Mouse (Mus musculus) liver, embryonic 15.5 days (tissue): ENCODE results near the gene Aldh1l1. TPM values are rescaled to one million over a fixed set of nuclear protein-coding genes. Genes with fewer than 3 reads are reported as not detected.

Experiments used
- ATAC-seq: fragments of 200-750 bp; cut with Nextera tagmentation; 2 replicates; pipeline ENCODE4 v1.8.0; 2017; ENCODE audit warnings: moderate number of reproducible peaks, mild to moderate bottlenecking, moderate library complexity; ENCODE audit not compliant: insufficient read depth
- H3K27ac ChIP-seq: fragments of 300-500 bp; sonication (generic); replicated peaks from 2 replicates; pipeline ENCODE4 v1.5.1; 2015; ENCODE audit warnings: mild to moderate bottlenecking, inconsistent platforms
- H3K27me3 ChIP-seq: fragments of 300-500 bp; sonication (generic); 2 replicates; pipeline ENCODE4 v1.6.1; 2015; ENCODE audit warnings: mild to moderate bottlenecking, inconsistent platforms
- H3K36me3 ChIP-seq: fragments of 300-500 bp; sonication (generic); replicated peaks from 2 replicates; pipeline ENCODE4 v1.6.1; 2015; ENCODE audit warnings: moderate library complexity, mild to moderate bottlenecking, inconsistent platforms
- H3K4me1 ChIP-seq: fragments of 300-500 bp; sonication (generic); replicated peaks from 2 replicates; pipeline ENCODE4 v1.6.1; 2015; ENCODE audit warnings: inconsistent platforms
- H3K4me2 ChIP-seq: fragments of 300-500 bp; sonication (generic); 2 replicates; pipeline ENCODE4 v1.6.1; 2015; ENCODE audit warnings: moderate library complexity, mild to moderate bottlenecking, inconsistent platforms
- H3K4me3 ChIP-seq: fragments of 300-500 bp; sonication (generic); replicated peaks from 2 replicates; pipeline ENCODE4 v1.5.1; 2015; ENCODE audit warnings: mild to moderate bottlenecking, inconsistent platforms
- H3K9ac ChIP-seq: fragments of 300-500 bp; sonication (generic); 2 replicates; pipeline ENCODE4 v1.6.1; 2015; ENCODE audit warnings: moderate library complexity, mild to moderate bottlenecking, inconsistent platforms
- H3K9me3 ChIP-seq: fragments of 300-500 bp; sonication (generic); replicated peaks from 2 replicates; pipeline ENCODE4 v1.6.1; 2016; ENCODE audit warnings: inconsistent platforms
- WGBS: fragments of 180-500 bp; shearing (Covaris S2); methylation state at CpG from one replicate; pipeline ENCODE4 v1.1.7; 2015; ENCODE audit warnings: mixed read lengths; ENCODE audit not compliant: insufficient replicate concordance; 5-methylcytosine and 5-hydroxymethylcytosine counted together
- polyA plus RNA-seq: library from polyadenylated mRNA; unstranded; fragments of >200 nt; fragmentation: Nextera tagmentation; extraction: Ambion mirVana; gene quantifications from 2 replicates; pipeline ENCODE4 v1.2.1, GENCODE M21; 2015

Aldh1l1 gene
- polyA plus RNA-seq: 32.1 and 39.0 TPM in 2 replicates

GRCm38 (mm10) chr6:90486176-90486921 is at the start of gene Aldh1l1:
Gene Aldh1l1, plus strand, starts transcription at chr6:90486427.
- H3K36me3 ChIP-seq: no peaks in the 10 kb centered on the region
- H3K4me3 ChIP-seq: no peak within 1 kb of the TSS
- H3K27me3 ChIP-seq: no peaks in the 10 kb centered on the region
- H3K4me2 ChIP-seq: no peak within 1 kb of the TSS
- ATAC-seq: no peak
- 62% methylated on average over 12 of the region's 12 CpGs for WGBS
- H3K27ac ChIP-seq: no peak within 1 kb of the TSS
- no peaks in the 10 kb centered on the region for H3K9me3 ChIP-seq
- no peaks in the 10 kb centered on the region for H3K4me1 ChIP-seq
- no peak within 1 kb of the TSS for H3K9ac ChIP-seq

- Histone ChIP-seq H3K9ac (no peak overlapping the region), H3K27ac (no peak overlapping the region), H3K9me3 (no peaks in the 10 kb centered on the region), H3K36me3 (no peaks in the 10 kb centered on the region), H3K4me1 (no peaks in the 10 kb centered on the region), H3K27me3 (no peaks in the 10 kb centered on the region), H3K4me2 (no peak overlapping the region), H3K4me3 (no peak overlapping the region)
- WGBS: 62% methylated on average over 3 of the region's 3 CpGs
- ATAC-seq: no peak
These were observed 49.2 kb upstream of the Aldh1l1 start for GRCm38 (mm10) chr6:90437041-90437440.

GRCm38 (mm10) chr6:90446883-90447282 is 39.3 kb upstream of the Aldh1l1 start:
- Histone ChIP-seq H3K9me3 (no peaks in the 10 kb centered on the region), H3K27me3 (no peaks in the 10 kb centered on the region), H3K4me3 (no peak overlapping the region), H3K9ac (no peak overlapping the region), H3K4me1 (0 out of 2 replicates have a peak, but pooled peaks cover 4% of the 10 kb centered on the region), H3K4me2 (no peak overlapping the region), H3K36me3 (no peaks in the 10 kb centered on the region), H3K27ac (no peak overlapping the region)
- no peak for ATAC-seq
- 51% methylated on average over 4 of the region's 4 CpGs for WGBS

- Histone ChIP-seq H3K27ac (no peak overlapping the region), H3K4me1 (0 out of 2 replicates have a peak, but pooled peaks cover 4% of the 10 kb centered on the region), H3K4me3 (no peak overlapping the region), H3K9ac (no peak overlapping the region), H3K9me3 (no peaks in the 10 kb centered on the region), H3K36me3 (no peaks in the 10 kb centered on the region), H3K27me3 (no peaks in the 10 kb centered on the region), H3K4me2 (no peak overlapping the region)
- WGBS: 17% methylated on average over 7 of the region's 7 CpGs
- no peak for ATAC-seq
These were observed 36.0 kb upstream of the Aldh1l1 start for GRCm38 (mm10) chr6:90450179-90450578.

GRCm38 (mm10) chr6:90450697-90451096 is 35.5 kb upstream of the Aldh1l1 start:
- Histone ChIP-seq H3K36me3 (no peaks in the 10 kb centered on the region), H3K4me3 (no peak overlapping the region), H3K27me3 (no peaks in the 10 kb centered on the region), H3K27ac (no peak overlapping the region), H3K9me3 (no peaks in the 10 kb centered on the region), H3K9ac (no peak overlapping the region), H3K4me1 (0 out of 2 replicates have a peak, but pooled peaks cover 4% of the 10 kb centered on the region), H3K4me2 (no peak overlapping the region)
- no peak for ATAC-seq
- 51% methylated on average over 5 of the region's 5 CpGs for WGBS

- 0 out of 2 replicates have a peak, but pooled peaks cover 4% of the 10 kb centered on the region for H3K4me1 ChIP-seq
- 68% methylated on average over 5 of the region's 5 CpGs for WGBS
- no peaks in the 10 kb centered on the region for H3K9me3 ChIP-seq
- no peak overlapping the region for H3K4me2 ChIP-seq
- H3K36me3 ChIP-seq: no peaks in the 10 kb centered on the region
- ATAC-seq: no peak
- H3K27me3 ChIP-seq: no peaks in the 10 kb centered on the region
- H3K27ac ChIP-seq: no peak overlapping the region
- H3K9ac ChIP-seq: no peak overlapping the region
- H3K4me3 ChIP-seq: no peak overlapping the region
These were observed 34.7 kb upstream of the Aldh1l1 start for GRCm38 (mm10) chr6:90451512-90451911.

- ATAC-seq: no peak
- H3K4me1 ChIP-seq: 0 out of 2 replicates have a peak, but pooled peaks cover 4% of the 10 kb centered on the region
- no peak overlapping the region for H3K27ac ChIP-seq
- H3K27me3 ChIP-seq: no peaks in the 10 kb centered on the region
- no peak overlapping the region for H3K9ac ChIP-seq
- H3K9me3 ChIP-seq: no peaks in the 10 kb centered on the region
- no peaks in the 10 kb centered on the region for H3K36me3 ChIP-seq
- no peak overlapping the region for H3K4me2 ChIP-seq
- no peak overlapping the region for H3K4me3 ChIP-seq
These were observed 33.6 kb upstream of the Aldh1l1 start for GRCm38 (mm10) chr6:90452603-90453002.

- no peak overlapping the region for H3K4me3 ChIP-seq
- WGBS: 56% methylated on average over 5 of the region's 5 CpGs
- H3K36me3 ChIP-seq: no peaks in the 10 kb centered on the region
- H3K4me1 ChIP-seq: 0 out of 2 replicates have a peak, but pooled peaks cover 4% of the 10 kb centered on the region
- no peak overlapping the region for H3K4me2 ChIP-seq
- no peak for ATAC-seq
- no peaks in the 10 kb centered on the region for H3K9me3 ChIP-seq
- H3K27ac ChIP-seq: no peak overlapping the region
- no peaks in the 10 kb centered on the region for H3K27me3 ChIP-seq
- no peak overlapping the region for H3K9ac ChIP-seq
These were observed 32.5 kb upstream of the Aldh1l1 start for GRCm38 (mm10) chr6:90453751-90454150.

- WGBS: 55% methylated on average over 2 of the region's 2 CpGs
- Histone ChIP-seq H3K9me3 (no peaks in the 10 kb centered on the region), H3K4me3 (no peak overlapping the region), H3K4me1 (no peaks in the 10 kb centered on the region; the same call in 1 of the 2 replicates), H3K36me3 (no peaks in the 10 kb centered on the region), H3K4me2 (no peak overlapping the region), H3K9ac (no peak overlapping the region), H3K27me3 (peaks cover 28% of the 10 kb centered on the region), H3K27ac (no peak overlapping the region)
- ATAC-seq: no peak
These were observed 28.8 kb upstream of the Aldh1l1 start for GRCm38 (mm10) chr6:90457421-90457820.

- H3K9me3 ChIP-seq: no peaks in the 10 kb centered on the region
- no peak overlapping the region for H3K9ac ChIP-seq
- no peak for ATAC-seq
- peaks cover 14% of the 10 kb centered on the region for H3K4me1 ChIP-seq
- no peak overlapping the region for H3K4me3 ChIP-seq
- no peak overlapping the region for H3K4me2 ChIP-seq
- 34% methylated on average over 2 of the region's 2 CpGs for WGBS
- peaks cover 56% of the 10 kb centered on the region for H3K27me3 ChIP-seq
- no peaks in the 10 kb centered on the region for H3K36me3 ChIP-seq
- H3K27ac ChIP-seq: no peak overlapping the region
These were observed 25.0 kb upstream of the Aldh1l1 start for GRCm38 (mm10) chr6:90461181-90461580.

- Histone ChIP-seq H3K9ac (no peak overlapping the region), H3K9me3 (no peaks in the 10 kb centered on the region), H3K36me3 (no peaks in the 10 kb centered on the region), H3K27ac (peak overlapping the region; percentile 85; the same call in 1 of the 2 replicates), H3K4me3 (peak overlapping the region; percentile 57), H3K4me2 (peak overlapping the region; percentile 64), H3K27me3 (peaks cover 56% of the 10 kb centered on the region), H3K4me1 (peaks cover 14% of the 10 kb centered on the region)
- ATAC-seq: no peak
- 19% methylated on average over 12 of the region's 12 CpGs for WGBS
These were observed 24.5 kb upstream of the Aldh1l1 start for GRCm38 (mm10) chr6:90461771-90462170.
